Mouse (Mus musculus): ENCODE data around the gene Cops9.

Cops9 gene

DNA sequence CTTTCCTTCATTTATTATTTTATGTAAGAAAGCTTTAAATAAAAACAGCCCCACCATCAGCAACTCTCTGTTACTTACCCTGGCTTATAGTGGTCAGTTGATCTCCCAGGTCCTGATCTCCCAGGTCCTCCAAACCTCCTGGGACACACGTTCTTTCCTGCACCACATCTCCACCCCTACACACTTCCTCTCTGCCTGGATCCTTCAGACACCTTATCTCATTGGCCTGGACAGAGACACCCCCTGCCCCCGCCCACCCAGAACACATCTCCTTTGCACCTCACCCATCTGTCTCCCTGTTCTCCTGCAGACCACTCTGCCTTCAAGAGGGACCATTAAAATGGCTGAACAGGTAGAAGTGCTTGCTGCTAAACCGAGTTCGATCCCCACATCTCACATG, 5.2 kb upstream of the Cops9 start:
- no peak for DNase-seq (ENCODE audit: low read depth, low spot score)

- no peak for DNase-seq (ENCODE audit: low read depth, low spot score)
These were observed 4.8 kb upstream of the Cops9 start for GRCm38 (mm10) chr1:92646601-92647000.

DNA sequence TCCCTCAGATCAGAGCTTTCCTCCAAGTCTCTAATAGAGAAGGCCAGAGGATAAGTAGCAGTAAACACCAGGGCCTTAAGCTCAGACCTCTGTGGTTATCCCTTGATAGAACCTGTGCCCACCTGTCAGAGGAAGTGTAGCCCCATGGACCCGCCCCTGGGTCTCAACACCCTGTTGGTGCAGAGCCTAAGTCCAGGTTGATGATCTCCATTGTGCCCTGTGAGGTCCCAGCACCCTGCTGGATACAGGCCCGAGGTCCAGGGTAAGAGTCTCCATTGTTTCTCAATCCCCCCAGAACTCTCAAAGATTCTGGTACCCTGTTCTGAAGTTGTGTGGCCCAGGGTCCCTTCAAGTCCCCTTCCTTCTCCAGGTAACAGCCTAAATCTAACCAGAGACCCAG, 4.3 kb upstream of the Cops9 start:
- no peak for DNase-seq (ENCODE audit: low read depth, low spot score)

DNA sequence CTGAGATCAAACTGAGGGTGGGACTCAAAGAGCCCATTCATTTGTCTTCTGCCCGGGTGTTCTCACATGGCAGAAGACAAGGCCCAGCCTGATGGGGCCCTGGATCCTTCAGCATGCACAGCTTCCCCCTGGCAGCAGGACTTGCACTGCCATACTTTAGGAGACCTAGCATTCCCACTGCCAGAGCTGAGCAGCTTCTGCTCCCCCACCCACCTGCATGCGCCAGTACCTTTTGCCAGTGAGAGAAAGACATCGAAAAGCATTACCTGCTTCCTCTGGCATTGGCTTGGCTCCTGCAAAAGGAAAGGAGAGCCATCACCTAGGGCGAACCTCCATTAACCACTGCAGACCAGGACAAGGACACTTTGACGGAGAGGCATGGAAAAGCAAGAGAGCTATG, 3.1 kb upstream of the Cops9 start:
- DNase-seq (ENCODE audit: low read depth, low spot score) = no peak

DNA sequence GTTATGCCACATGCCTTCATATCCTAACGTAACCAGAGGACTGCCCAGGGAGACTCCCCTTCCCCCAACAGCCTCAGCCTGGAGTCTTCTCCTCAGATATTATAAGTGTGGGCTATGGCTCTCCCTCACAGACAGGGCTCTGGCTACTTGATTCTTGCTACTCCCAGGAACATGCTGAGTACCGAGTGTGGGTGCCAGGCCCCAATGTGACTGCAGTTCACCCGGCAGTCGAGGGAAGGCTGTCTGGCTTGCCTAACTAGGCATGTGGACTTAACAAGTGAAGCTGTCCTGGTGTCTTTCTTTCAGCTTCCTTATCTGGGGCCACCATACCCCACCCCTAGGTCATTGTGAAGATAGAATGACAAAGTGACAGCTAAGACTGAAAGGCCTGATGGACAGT, 1.9 kb upstream of the Cops9 start:
- no peak for DNase-seq (ENCODE audit: low read depth, low spot score)

DNA sequence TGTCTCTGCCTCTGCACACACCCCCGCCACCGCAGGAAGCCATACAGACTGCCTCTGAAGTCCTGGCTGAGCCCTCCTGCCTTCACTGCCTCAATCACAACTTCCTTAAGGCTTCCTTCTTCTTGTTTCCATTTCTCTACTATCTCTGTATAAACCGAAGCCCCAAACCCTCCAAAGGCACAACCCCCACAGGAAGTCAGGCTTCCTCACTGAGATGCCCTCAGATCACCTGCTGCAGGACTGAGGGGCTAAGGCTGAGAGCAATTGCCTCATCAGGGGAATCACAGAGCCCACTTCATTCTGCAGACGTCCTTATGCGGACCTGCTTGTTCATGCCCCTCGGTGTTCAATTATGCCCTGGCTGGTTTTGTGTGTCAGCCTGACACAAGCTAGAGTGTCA, 1.4 kb downstream of the Cops9 start:
- DNase-seq (ENCODE audit: low read depth, low spot score) = no peak

DNA sequence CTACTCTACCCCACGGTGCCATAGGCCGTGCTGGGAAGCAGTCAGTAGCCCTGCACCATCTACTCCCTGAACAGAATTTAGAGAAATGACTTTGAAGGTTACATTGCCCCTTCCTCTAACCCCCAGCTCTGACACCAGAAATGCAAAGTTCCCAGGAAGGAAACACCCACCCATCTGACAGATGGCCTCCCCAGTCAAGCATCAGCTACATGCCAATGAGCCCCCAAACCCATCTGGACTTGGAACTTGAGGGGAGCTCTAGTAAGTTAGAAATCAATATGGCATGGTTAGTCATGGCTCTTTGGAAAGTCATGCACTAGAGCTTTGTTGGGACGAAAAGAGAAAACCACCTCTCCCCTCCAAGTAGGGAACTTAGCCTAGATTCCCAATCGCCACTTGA, 3.0 kb downstream of the Cops9 start:
- DNase-seq (ENCODE audit: low read depth, low spot score) = no peak

DNA sequence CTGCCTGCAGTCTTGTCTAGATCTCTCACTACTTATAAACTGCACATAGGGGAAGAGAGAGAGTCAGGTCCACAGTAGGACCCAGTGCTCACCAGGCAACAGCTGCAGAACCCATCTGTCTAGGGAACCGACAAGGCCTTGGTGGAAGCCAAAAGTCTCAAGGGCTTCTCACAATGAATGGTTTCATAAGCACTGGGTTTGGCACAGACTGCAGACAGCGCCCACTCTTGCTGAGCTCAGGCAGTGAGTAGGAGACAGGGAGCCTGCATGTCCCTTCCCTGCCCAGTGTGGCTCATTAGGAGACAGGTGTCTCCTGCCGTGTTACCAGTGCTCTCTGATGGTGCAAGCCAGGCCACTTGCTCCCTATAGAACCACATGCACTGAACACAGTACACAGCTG, 3.6 kb downstream of the Cops9 start:
- DNase-seq (ENCODE audit: low read depth, low spot score) = no peak

- no peak for DNase-seq (ENCODE audit: low read depth, low spot score)
These were observed 4.1 kb downstream of the Cops9 start for GRCm38 (mm10) chr1:92637501-92638172.

GRCm38 (mm10) chr1:92636676-92637075, 5.1 kb downstream of the Cops9 start:
- no peak for DNase-seq (ENCODE audit: low read depth, low spot score)

- DNase-seq (ENCODE audit: low read depth, low spot score) = no peak
These were observed 5.8 kb downstream of the Cops9 start for GRCm38 (mm10) chr1:92636015-92636414.

- DNase-seq (ENCODE audit: low read depth, low spot score) = peak; percentile 30
These were observed 6.7 kb downstream of the Cops9 start for GRCm38 (mm10) chr1:92634976-92635599.

GRCm38 (mm10) chr1:92634569-92634968, 7.2 kb downstream of the Cops9 start:
- no peak for DNase-seq (ENCODE audit: low read depth, low spot score)

DNA sequence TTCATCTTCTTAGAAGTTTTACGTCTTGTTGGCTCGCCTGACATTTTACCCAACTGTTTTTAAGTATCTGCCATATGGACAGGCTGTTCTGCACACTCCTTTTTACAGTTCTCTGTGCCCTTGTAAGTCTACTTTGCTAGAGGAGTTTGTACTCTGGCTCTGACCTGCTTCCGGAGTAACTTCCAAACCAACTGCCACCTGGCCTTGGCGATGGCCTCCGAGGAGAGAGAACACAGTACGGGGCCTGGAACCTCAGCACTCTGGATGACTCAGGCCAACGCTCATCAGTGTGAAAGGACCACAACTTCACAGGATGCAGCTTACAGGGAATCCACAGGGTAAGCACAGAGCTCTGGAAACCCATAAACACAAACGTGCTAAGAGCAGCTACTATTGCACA, 8.1 kb downstream of the Cops9 start:
- no peak for DNase-seq (ENCODE audit: low read depth, low spot score)

GRCm38 (mm10) chr1:92632948-92633347, 8.8 kb downstream of the Cops9 start:
- peak; percentile 32 for DNase-seq (ENCODE audit: low read depth, low spot score)

DNA sequence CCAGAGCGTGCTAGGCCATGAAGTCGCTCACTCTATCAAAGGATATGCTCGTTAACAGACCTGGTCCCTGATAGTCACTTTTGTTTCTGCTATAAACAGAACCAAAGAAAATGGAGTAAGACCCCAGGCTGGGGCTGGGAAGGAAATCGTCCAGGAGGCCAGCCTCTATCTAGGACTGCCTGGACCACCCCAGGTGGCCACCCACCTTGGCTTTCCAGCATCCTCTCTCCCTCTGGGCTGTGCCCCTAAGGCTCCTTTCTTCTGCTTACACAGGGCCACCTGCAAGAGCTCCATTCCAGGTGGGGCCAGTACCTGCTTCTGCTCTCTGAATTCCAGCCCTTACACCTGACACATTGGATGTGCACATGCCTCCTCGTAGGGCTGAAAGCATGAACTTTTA, 9.6 kb downstream of the Cops9 start:
- DNase-seq (ENCODE audit: low read depth, low spot score) = no peak

GRCm38 (mm10) chr1:92628227-92628626, 13.6 kb downstream of the Cops9 start:
- DNase-seq (ENCODE audit: low read depth, low spot score) = no peak

DNA sequence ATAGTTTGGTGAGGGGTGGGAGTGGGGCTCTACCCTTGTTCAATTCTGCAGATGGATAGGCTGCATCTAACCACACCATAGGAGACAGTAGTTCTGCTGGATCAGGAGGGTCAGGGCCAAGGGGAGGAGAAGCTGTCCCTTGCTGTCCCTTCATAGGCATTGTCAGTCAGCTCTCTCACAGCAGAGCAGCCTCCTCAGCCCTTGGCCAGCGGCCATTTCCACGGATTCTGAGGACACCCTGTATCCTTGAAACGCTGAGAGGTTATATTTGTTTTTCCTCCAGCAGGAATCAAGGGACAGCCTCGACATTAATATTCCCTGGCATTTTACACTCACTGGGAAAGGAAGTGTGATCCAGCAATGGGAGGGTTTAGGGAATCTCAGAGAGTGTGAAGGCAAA, 23.4 kb downstream of the Cops9 start:
- DNase-seq (ENCODE audit: low read depth, low spot score) = no peak

- no peak for DNase-seq (ENCODE audit: low read depth, low spot score)
These were observed 24.3 kb downstream of the Cops9 start, which contains the start of gene Olfr12 for GRCm38 (mm10) chr1:92617488-92617887. Gene Olfr12, plus strand, starts transcription at chr1:92617788.

- peak; percentile 83 for DNase-seq (ENCODE audit: low read depth, low spot score)
These were observed 25.7 kb downstream of the Cops9 start for GRCm38 (mm10) chr1:92616046-92616445.

DNA sequence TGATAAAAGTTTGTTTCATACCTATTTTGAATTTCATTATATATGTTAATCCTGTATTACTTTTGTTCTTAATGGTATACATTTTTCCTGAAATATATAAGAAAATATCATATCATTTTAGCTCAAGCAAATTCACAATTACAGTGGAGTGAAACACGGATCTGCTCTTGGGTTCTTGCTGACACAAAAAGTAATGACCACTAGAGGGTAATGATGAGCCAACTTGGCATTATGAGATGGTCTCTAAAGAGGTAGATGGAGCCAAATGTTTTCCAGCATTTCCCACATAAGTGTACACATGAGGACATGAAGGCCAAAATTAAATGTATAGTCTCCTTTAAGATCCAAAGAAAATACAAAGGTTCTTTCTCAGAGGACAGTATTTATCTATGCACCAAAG, 27.3 kb downstream of the Cops9 start:
- DNase-seq (ENCODE audit: low read depth, low spot score) = peak; percentile 78

GRCm38 (mm10) chr1:92613175-92613574, 28.6 kb downstream of the Cops9 start:
- DNase-seq (ENCODE audit: low read depth, low spot score) = no peak

DNA sequence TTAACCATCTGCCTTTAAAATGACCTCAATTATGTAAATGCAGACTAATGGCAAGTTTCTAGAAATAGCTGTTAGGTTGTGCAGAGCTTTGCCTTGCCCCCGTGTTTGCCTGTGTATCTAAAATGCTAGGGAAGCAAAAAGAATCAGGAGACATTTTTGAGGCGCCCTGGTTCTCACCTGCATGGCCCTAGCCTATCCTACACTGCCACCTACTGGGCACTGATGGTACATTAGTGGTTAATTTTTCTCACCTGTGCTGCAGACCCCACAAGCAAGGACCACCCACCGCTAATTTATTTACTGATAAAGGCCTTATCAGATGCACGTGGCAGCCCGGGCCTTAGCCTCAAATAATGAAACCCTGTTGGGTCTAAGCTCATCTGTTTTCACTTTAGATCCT, 30.8 kb downstream of the Cops9 start:
- DNase-seq (ENCODE audit: low read depth, low spot score) = peak; percentile 51

DNA sequence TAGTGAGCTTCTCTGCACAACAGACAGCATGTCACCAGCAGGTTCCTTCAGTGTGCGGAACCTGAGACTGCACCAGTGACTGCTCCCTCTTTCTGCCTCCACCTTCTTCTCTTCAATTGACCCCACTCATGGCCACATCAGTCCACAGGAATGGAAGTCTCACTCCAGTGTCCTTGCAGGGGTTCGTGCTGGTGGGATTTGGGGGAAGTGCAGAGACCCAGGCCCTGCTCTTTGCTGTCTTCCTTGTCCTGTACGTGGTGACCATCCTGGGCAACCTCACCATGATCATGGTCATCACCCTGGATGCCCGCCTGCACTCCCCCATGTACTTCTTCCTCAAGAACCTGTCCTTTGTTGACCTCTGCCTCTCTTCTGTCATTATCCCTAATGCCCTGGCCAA, 34.1 kb downstream of the Cops9 start:
- no peak for DNase-seq (ENCODE audit: low read depth, low spot score)
